Mouse (Mus musculus): ENCODE data around the gene Capg. TPM values are rescaled to one million over a fixed set of nuclear protein-coding genes. Genes with fewer than 3 reads are reported as not detected.
"Not testable (repeated sequence)": the region's sequence is repeated elsewhere in the genome, so short reads cannot be mapped to it uniquely, and the experiment has no call there.

The Capg gene
- polyA plus RNA-seq, 1 experiment from 2014 or later, result 120 TPM

DNA sequence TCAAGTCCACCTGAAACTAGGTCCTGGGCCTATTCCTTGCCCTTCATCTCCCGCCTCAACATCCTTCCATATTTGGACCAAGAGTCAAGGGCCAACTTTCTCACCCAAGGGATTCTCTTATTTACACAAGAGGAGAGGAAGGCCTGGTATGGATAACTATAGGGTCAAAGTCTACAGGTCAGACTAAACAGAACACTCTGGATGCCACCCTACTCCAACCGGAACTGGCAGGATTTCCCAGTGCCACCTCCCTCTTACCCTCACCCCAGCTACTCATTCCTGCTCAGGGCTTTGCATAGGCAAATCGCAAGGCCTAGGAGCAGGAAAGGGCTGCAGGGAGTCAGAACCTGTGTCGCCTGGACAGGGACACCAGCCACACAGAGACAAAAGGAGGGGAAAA is 21.0 kb upstream of the Capg start:
- H3K27ac ChIP-seq (replicated peaks), result no peak overlapping the region
- H3K4me3 ChIP-seq (ENCODE audit: low read depth, low read length), result no peak overlapping the region
- H3K9me3 ChIP-seq (ENCODE audit: control insufficient read depth, low read length), result no peaks in the 10 kb centered on the region
- H3K27me3 ChIP-seq (ENCODE audit: control insufficient read depth, insufficient read depth, low read length), result no peaks in the 10 kb centered on the region
- no peak overlapping the region for H3K4me2 ChIP-seq (replicated peaks; ENCODE audit: low read depth)
- no peaks in the 10 kb centered on the region for H3K4me1 ChIP-seq (replicated peaks; ENCODE audit: control insufficient read depth, insufficient read depth)
- WGBS, result 69% methylated on average over 4 of the region's 4 CpGs
- DNase-seq (ENCODE audit: low spot score) (no peak), ATAC-seq (ENCODE audit: low FRiP score, low TSS enrichment) (peak; percentile 74)
- no peak for TF ChIP-seq CTCF (IDR thresholded peaks at IDR 0.05; ENCODE audit: low read depth)
- no peaks in the 10 kb centered on the region for H3K36me3 ChIP-seq (ENCODE audit: control insufficient read depth, insufficient read depth, low read length)
- no peak overlapping the region for H3K9ac ChIP-seq (ENCODE audit: low read length)

DNA sequence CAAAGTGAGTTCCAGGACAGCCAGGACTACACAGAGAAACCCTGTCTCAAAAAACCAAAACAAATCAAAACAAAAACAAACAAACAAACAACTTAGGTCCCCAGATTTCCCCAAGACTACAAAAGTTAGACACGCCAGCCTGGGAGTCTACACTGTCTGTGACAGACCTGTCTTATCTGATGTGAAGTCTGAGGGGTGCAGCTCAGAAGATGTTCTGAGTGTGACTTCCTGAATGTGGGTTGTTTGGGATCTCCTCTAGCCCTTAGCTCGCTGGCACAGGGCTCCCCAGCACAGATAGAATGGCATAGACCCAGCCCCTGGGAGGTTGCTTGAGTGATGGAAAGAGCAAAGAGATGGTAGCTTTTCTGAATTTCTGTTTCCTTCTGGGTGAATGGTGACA is 20.0 kb upstream of the Capg start:
- Histone ChIP-seq H3K9ac (ENCODE audit: low read length) (no peak overlapping the region), H3K27me3 (ENCODE audit: control insufficient read depth, insufficient read depth, low read length) (no peaks in the 10 kb centered on the region), H3K4me2 (replicated peaks; ENCODE audit: low read depth) (no peak overlapping the region), H3K4me3 (ENCODE audit: low read depth, low read length) (no peak overlapping the region), H3K9me3 (ENCODE audit: control insufficient read depth, low read length) (no peaks in the 10 kb centered on the region), H3K36me3 (ENCODE audit: control insufficient read depth, insufficient read depth, low read length) (no peaks in the 10 kb centered on the region), H3K4me1 (replicated peaks; ENCODE audit: control insufficient read depth, insufficient read depth) (no peaks in the 10 kb centered on the region), H3K27ac (replicated peaks) (no peak overlapping the region)
- WGBS, result 87% methylated on average over 2 of the region's 2 CpGs
- ATAC-seq (ENCODE audit: low FRiP score, low TSS enrichment) (no peak), DNase-seq (ENCODE audit: low spot score) (no peak)
- TF ChIP-seq EP300 (optimal IDR thresholded peaks at IDR 0.05) (no peak), CTCF (IDR thresholded peaks at IDR 0.05; ENCODE audit: low read depth) (no peak)

DNA sequence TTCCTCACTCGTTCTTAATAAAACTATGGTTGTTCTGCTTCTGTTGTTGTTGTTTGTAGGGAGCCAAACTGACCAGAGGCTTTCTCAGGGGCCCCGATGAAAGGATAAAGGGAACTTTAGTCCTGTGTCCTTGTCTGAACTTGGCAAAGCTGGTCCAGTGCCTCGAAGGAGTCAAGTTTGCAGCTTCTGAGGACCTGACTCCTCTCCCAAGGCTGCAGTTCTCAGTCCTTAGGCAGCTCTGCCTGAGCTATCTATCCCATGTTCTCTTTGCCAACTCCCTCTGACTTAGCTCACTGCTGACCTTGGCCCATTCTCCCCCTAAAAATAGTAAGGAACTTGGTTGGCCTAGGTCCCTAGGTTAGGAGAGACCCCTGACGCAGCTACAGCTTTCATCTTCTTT is 17.1 kb upstream of the Capg start:
- Histone ChIP-seq H3K4me1 (replicated peaks; ENCODE audit: control insufficient read depth, insufficient read depth) (no peaks in the 10 kb centered on the region), H3K36me3 (ENCODE audit: control insufficient read depth, insufficient read depth, low read length) (no peaks in the 10 kb centered on the region), H3K27me3 (ENCODE audit: control insufficient read depth, insufficient read depth, low read length) (no peaks in the 10 kb centered on the region), H3K4me3 (ENCODE audit: low read depth, low read length) (no peak overlapping the region), H3K9me3 (ENCODE audit: control insufficient read depth, low read length) (no peaks in the 10 kb centered on the region), H3K4me2 (replicated peaks; ENCODE audit: low read depth) (no peak overlapping the region), H3K27ac (replicated peaks) (no peak overlapping the region), H3K9ac (ENCODE audit: low read length) (no peak overlapping the region)
- 77% methylated on average over 4 of the region's 4 CpGs for WGBS
- DNase-seq (ENCODE audit: low spot score) (no peak), ATAC-seq (ENCODE audit: low FRiP score, low TSS enrichment) (no peak)
- TF ChIP-seq EP300 (optimal IDR thresholded peaks at IDR 0.05) (no peak), CTCF (IDR thresholded peaks at IDR 0.05; ENCODE audit: low read depth) (no peak)

DNA sequence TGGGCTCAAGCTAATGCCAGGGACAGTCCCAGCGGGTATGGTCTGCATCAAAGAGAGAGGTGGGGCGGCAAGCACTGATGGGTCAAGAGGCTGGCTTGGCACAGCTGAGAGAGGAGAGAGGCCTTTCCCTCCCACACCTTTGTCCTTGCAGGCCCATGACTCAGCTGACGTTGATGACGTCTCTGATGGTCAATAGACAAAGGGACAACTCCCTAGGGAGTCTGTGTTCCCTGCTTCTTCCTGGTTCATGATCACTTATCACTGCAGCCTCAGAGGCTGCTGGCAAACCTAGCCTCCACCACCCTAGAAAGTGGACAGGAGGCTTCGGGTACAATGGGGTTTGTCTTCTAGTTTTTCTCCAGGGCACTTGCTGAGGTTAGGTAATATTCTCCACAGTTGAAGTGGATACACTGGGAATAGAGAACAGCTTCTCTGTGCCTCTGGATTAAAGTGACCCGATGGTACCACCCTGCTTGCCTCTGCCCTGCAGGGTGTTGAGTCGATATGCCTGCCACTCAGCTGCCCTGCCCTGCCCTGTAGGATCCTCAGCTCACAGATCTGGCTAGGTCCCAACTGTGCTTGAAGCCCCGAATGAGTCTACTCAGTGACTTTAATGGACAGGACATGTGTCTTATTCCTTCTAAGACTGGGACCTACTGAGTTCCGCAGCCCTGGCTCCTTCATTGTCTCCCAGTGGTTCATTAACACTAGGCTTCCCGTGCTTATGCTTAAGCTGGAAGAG is 15.6 kb upstream of the Capg start:
- TF ChIP-seq EP300 (optimal IDR thresholded peaks at IDR 0.05) (no peak), CTCF (IDR thresholded peaks at IDR 0.05; ENCODE audit: low read depth) (no peak)
- peak overlapping the region; percentile 77 for H3K27ac ChIP-seq (replicated peaks)
- no peak overlapping the region for H3K4me2 ChIP-seq (replicated peaks; ENCODE audit: low read depth)
- no peaks in the 10 kb centered on the region for H3K27me3 ChIP-seq (ENCODE audit: control insufficient read depth, insufficient read depth, low read length)
- H3K4me1 ChIP-seq (replicated peaks; ENCODE audit: control insufficient read depth, insufficient read depth), result no peaks in the 10 kb centered on the region
- DNase-seq (ENCODE audit: low spot score) (peak; percentile 77), ATAC-seq (ENCODE audit: low FRiP score, low TSS enrichment) (peak; percentile 93)
- 67% methylated on average over 10 of the region's 10 CpGs for WGBS
- H3K9ac ChIP-seq (ENCODE audit: low read length), result no peak overlapping the region
- H3K36me3 ChIP-seq (ENCODE audit: control insufficient read depth, insufficient read depth, low read length), result no peaks in the 10 kb centered on the region
- no peaks in the 10 kb centered on the region for H3K9me3 ChIP-seq (ENCODE audit: control insufficient read depth, low read length)
- no peak overlapping the region for H3K4me3 ChIP-seq (ENCODE audit: low read depth, low read length)

DNA sequence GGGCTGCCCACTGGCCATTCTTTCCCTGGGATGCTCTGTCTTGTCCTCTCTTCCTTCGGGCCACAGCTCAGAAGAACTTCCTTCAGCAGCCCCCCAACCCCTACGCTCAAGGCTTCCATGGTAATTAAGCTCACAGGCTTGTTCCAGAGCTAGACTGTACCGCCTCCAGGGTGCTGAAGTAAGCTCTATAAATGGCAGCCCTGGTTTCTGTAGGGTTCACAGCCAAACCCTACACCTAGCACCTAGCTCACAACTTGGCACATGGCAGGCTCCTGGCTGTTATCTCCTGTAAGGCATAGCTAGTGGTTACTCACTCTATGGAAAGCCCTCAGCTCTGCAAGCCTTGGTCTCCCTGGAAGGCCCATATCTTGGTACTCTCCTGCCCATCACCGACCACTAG is 11.6 kb upstream of the Capg start:
- ATAC-seq (ENCODE audit: low FRiP score, low TSS enrichment), result no peak
- Histone ChIP-seq H3K4me1 (replicated peaks; ENCODE audit: control insufficient read depth, insufficient read depth) (no peaks in the 10 kb centered on the region), H3K9ac (ENCODE audit: low read length) (no peak overlapping the region), H3K4me2 (replicated peaks; ENCODE audit: low read depth) (no peak overlapping the region), H3K27me3 (ENCODE audit: control insufficient read depth, insufficient read depth, low read length) (no peaks in the 10 kb centered on the region), H3K4me3 (ENCODE audit: low read depth, low read length) (no peak overlapping the region), H3K27ac (replicated peaks) (no peak overlapping the region), H3K36me3 (ENCODE audit: control insufficient read depth, insufficient read depth, low read length) (no peaks in the 10 kb centered on the region), H3K9me3 (ENCODE audit: control insufficient read depth, low read length) (no peaks in the 10 kb centered on the region)
- 89% methylated on average over 4 of the region's 4 CpGs for WGBS
- no peak for DNase-seq (ENCODE audit: low spot score)
- no peak for TF ChIP-seq CTCF (IDR thresholded peaks at IDR 0.05; ENCODE audit: low read depth)
- TF ChIP-seq EP300 (optimal IDR thresholded peaks at IDR 0.05), result no peak

DNA sequence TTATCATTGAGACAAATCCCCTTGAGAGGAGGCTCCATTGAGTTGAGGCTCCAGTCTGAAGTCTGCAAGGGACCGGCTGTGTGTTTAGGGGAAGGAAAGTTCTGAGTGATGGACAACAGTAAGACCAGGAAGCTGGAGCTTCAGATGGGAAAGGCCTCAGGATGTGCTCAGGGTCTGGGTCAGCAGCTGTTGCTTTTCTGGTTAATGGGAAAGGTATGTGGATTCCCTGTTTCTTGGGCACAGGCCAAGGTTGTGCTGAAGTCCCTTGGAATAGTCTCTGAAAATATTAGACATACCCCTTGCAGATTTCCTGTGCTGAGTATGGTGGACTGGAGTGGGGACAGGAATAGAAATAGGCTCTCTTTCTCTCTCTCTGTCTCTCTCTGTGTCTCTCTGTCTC is 10.6 kb upstream of the Capg start:
- not testable (repeated sequence) for ATAC-seq (ENCODE audit: low FRiP score, low TSS enrichment); H3K4me2 ChIP-seq (replicated peaks; ENCODE audit: low read depth); H3K4me1 ChIP-seq (replicated peaks; ENCODE audit: control insufficient read depth, insufficient read depth); H3K36me3 ChIP-seq (ENCODE audit: control insufficient read depth, insufficient read depth, low read length); DNase-seq (ENCODE audit: low spot score); H3K4me3 ChIP-seq (ENCODE audit: low read depth, low read length); H3K9me3 ChIP-seq (ENCODE audit: control insufficient read depth, low read length); H3K27me3 ChIP-seq (ENCODE audit: control insufficient read depth, insufficient read depth, low read length); H3K9ac ChIP-seq (ENCODE audit: low read length); H3K27ac ChIP-seq (replicated peaks)
- WGBS, result 42% methylated on average over 1 of the region's 1 CpGs

Data from stomach, postnatal 0 days (tissue).